Mouse (Mus musculus): ENCODE results near the gene Gm44596.

- no peak for TF ChIP-seq CTCF (IDR thresholded peaks at IDR 0.05)
- 0 out of 2 replicates have a peak, but pooled peaks have one; percentile 12 for TF ChIP-seq EP300 (IDR thresholded peaks at IDR 0.05)
Measured at GRCm38 (mm10) chr6:128362381-128363006, 12.8 kb upstream of the Gm44596 start, which contains the start of the genes Rhno1 and Foxm1.
